Mouse (Mus musculus) gonadal fat pad, adult 2 months (tissue): Measurements from ENCODE around the gene Lmo2. TPM values are rescaled to one million over a fixed set of nuclear protein-coding genes. Genes with fewer than 3 reads are reported as not detected.

Experiments
- polyA plus RNA-seq: library from polyadenylated mRNA; depleted of rRNA; stranded (reverse); fragments of >200 nt; gene quantifications from 2 replicates; pipeline ENCODE4 v1.2.3, GENCODE M21; 2012; rRNA removed

Lmo2 gene
- polyA plus RNA-seq, 1 experiment, result 12.7 TPM

Other genes starting within 250 kb of the Lmo2 start
- gene Nat10, start 196.7 kb upstream of the Lmo2 start, polyA plus RNA-seq, result 34.2 and 43.1 TPM in 2 replicates
- 112 and 138 TPM in 2 replicates for gene Caprin1, start 160.3 kb upstream of the Lmo2 start, polyA plus RNA-seq
- gene Fbxo3, start 69.7 kb downstream of the Lmo2 start, polyA plus RNA-seq, result 26.4 and 28.4 TPM in 2 replicates
- 0.14 TPM in 1 of 2 replicates, not detected in the other for gene 4931422A03Rik, start 70.4 kb downstream of the Lmo2 start, polyA plus RNA-seq
- gene Gm10912, start 107.8 kb downstream of the Lmo2 start, polyA plus RNA-seq, result 0.12 TPM in 1 of 2 replicates, not detected in the other
- gene Gm10799, start 110.6 kb downstream of the Lmo2 start, polyA plus RNA-seq, result not detected in 2 replicates
- gene Cd59b, start 111.9 kb downstream of the Lmo2 start, polyA plus RNA-seq, result 7.5 and 12.0 TPM in 2 replicates
- gene Cd59a, start 137.8 kb downstream of the Lmo2 start, polyA plus RNA-seq, result 31.7 and 76.2 TPM in 2 replicates
- 0.27 and 0.38 TPM in 2 replicates for gene A930018P22Rik, start 164.8 kb downstream of the Lmo2 start, polyA plus RNA-seq